Mouse (Mus musculus) liver (tissue): ENCODE data around the gene Fam84b.

Source experiments
- DNase-seq: peaks from one replicate; pipeline ENCODE4 v3.0.0-alpha.2; 2020; ENCODE audit warnings: mixed read lengths

Fam84b gene

GRCm38 (mm10) chr15:60826226-60826625 lies 27.4 kb downstream of the Fam84b start:
- DNase-seq: no peak

- DNase-seq: peak; percentile 91
Observed at GRCm38 (mm10) chr15:60824751-60825227, 28.8 kb downstream of the Fam84b start.

- DNase-seq: peak; percentile 31
Observed at GRCm38 (mm10) chr15:60823870-60824709, 29.5 kb downstream of the Fam84b start.

- no peak for DNase-seq
Observed at GRCm38 (mm10) chr15:60823620-60823869, 30.0 kb downstream of the Fam84b start.

- peak; percentile 58 for DNase-seq
Observed at GRCm38 (mm10) chr15:60822803-60823619, 30.6 kb downstream of the Fam84b start.

GRCm38 (mm10) chr15:60822101-60822802 lies 31.3 kb downstream of the Fam84b start:
- peak; percentile 30 for DNase-seq

- DNase-seq: no peak
Observed at GRCm38 (mm10) chr15:60818500-60818899, 35.1 kb downstream of the Fam84b start.

- DNase-seq: no peak
Observed at GRCm38 (mm10) chr15:60816478-60816877, 37.1 kb downstream of the Fam84b start.

- DNase-seq: no peak
Observed at GRCm38 (mm10) chr15:60814542-60814941, 39.0 kb downstream of the Fam84b start.

GRCm38 (mm10) chr15:60793041-60793673 lies 60.4 kb downstream of the Fam84b start:
- DNase-seq: no peak

- DNase-seq: no peak
Observed at GRCm38 (mm10) chr15:60789084-60789483, 64.5 kb downstream of the Fam84b start.

- DNase-seq: no peak
Observed at GRCm38 (mm10) chr15:60783761-60784160, 69.8 kb downstream of the Fam84b start.

- DNase-seq: no peak
Observed at GRCm38 (mm10) chr15:60779531-60779973, 74.0 kb downstream of the Fam84b start.

GRCm38 (mm10) chr15:60779063-60779462 lies 74.5 kb downstream of the Fam84b start:
- DNase-seq: no peak
